Mouse (Mus musculus): ENCODE results near the gene Slc5a4b. TPM values are rescaled to one million over a fixed set of nuclear protein-coding genes. Genes with fewer than 3 reads are reported as not detected.

Slc5a4b gene
- polyA plus RNA-seq (2015; fragmentation: Nextera tagmentation; extraction: Ambion mirVana): not detected in 2 replicates

DNA sequence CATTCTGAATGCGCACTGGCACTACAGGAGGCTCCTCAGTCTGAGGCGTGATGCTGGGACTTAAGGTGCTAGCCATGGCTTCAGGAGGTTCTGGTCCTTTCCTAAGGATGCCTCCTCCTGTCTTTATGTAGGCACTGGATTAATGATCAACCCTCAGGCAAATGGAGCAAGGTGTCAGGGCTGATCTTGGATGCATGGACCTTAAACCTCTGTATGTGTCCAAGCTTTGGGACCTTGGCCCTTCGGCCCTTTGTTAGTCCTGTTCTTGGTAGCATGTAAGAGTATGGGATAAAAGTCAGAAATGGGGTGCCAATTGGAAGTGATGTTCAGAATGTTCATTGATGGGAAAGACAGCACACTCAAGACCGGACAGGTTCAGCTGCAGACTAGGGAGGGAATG lies at the start of gene Slc5a4b:
Gene Slc5a4b (minus strand): TSS at position 101 of the 400 bp plus-strand sequence.
- H3K9me3 ChIP-seq (replicated peaks): no peaks in the 10 kb centered on the region
- H3K9ac ChIP-seq: no peak within 1 kb of the TSS

DNA sequence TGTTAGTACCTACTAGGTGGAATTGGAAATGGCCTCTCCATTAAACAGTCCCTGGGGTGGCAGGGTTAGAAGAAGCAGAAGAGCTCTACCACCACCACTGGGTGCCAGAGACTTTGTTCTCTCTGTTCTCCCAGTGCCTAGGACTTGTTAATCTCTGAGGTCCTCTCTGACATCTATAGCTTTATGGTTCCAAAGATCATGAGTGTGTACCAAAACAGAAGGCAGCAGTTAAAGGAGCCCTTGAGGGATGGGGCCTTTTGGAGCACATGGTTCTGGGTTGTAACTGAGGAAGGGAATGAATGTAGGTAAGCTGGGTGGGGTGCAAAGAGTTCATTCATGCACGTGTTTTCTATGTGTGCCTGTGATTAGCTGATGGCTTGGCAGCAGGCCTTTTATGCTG lies 47.2 kb upstream of the Slc5a4b start:
- no peak overlapping the region for H3K27ac ChIP-seq
- no peaks in the 10 kb centered on the region for H3K9me3 ChIP-seq (replicated peaks)
- WGBS: 59% methylated on average over 1 of the region's 1 CpGs
- ATAC-seq (replicated peaks; ENCODE audit: insufficient number of reproducible peaks, insufficient read depth, low FRiP score, low read depth): no peak
- H3K4me2 ChIP-seq: no peak overlapping the region
- H3K27me3 ChIP-seq: no peaks in the 10 kb centered on the region
- no peaks in the 10 kb centered on the region for H3K4me1 ChIP-seq (replicated peaks)
- H3K9ac ChIP-seq: no peak overlapping the region
- no peak overlapping the region for H3K4me3 ChIP-seq
- H3K36me3 ChIP-seq: no peaks in the 10 kb centered on the region

More for the DNA sequence above, at the start of gene Slc5a4b:
- no peak within 1 kb of the TSS for H3K4me3 ChIP-seq
- H3K4me2 ChIP-seq: no peak within 1 kb of the TSS
- H3K36me3 ChIP-seq: no peaks in the 10 kb centered on the region
- no peaks in the 10 kb centered on the region for H3K27me3 ChIP-seq
- 83% methylated on average over 4 of the region's 4 CpGs for WGBS
- H3K4me1 ChIP-seq (replicated peaks): no peaks in the 10 kb centered on the region
- ATAC-seq (replicated peaks; ENCODE audit: insufficient number of reproducible peaks, insufficient read depth, low FRiP score, low read depth): no peak
- H3K27ac ChIP-seq: no peak within 1 kb of the TSS

DNA sequence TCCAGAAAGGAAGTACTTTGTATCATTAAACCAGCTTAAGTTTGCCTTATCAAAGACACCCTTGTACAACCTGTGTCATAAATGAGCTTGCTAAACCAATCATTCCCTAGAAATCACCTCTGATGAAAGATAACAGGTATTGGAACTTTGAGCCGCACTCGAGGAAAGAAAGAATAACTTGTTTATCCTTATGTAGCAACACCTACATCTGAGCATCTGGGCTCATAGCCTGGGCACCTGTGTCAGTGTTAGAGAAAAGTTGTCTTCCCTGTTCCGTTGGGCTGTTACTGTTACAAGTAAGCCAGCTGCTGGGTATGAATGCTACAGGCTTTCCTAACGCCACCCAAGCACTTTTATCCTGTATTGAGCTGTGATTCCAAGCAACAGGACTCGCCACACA lies 46.8 kb upstream of the Slc5a4b start:
- no peak overlapping the region for H3K4me3 ChIP-seq
- H3K4me2 ChIP-seq: no peak overlapping the region
- no peaks in the 10 kb centered on the region for H3K9me3 ChIP-seq (replicated peaks)
- no peak overlapping the region for H3K27ac ChIP-seq
- ATAC-seq (replicated peaks; ENCODE audit: insufficient number of reproducible peaks, insufficient read depth, low FRiP score, low read depth): no peak
- no peaks in the 10 kb centered on the region for H3K4me1 ChIP-seq (replicated peaks)
- H3K9ac ChIP-seq: no peak overlapping the region
- H3K27me3 ChIP-seq: no peaks in the 10 kb centered on the region
- 73% methylated on average over 5 of the region's 5 CpGs for WGBS
- H3K36me3 ChIP-seq: no peaks in the 10 kb centered on the region

DNA sequence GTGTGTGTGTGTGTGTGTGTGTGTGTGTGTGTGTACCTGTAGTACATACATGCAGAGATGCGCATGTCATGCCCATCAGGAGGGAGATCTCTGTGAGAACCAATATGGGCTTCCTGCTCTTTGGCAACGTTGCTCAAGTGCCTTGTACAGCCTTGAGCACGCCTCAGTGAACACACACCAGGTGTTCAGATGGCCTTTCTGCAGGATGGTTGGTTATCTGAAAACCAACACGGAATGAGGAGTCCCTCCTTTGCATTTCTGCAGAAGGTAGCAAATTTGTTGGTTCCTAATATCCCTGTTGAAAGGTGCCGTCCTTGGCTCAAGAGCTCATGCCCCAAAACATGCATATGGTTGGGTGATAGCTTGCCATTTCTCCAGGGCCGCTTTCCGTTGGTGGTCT lies 45.1 kb upstream of the Slc5a4b start:
- Histone ChIP-seq H3K9me3 (replicated peaks) (no peaks in the 10 kb centered on the region), H3K4me3 (no peak overlapping the region), H3K27me3 (no peaks in the 10 kb centered on the region), H3K27ac (no peak overlapping the region), H3K4me1 (replicated peaks) (no peaks in the 10 kb centered on the region), H3K4me2 (no peak overlapping the region), H3K36me3 (no peaks in the 10 kb centered on the region), H3K9ac (no peak overlapping the region)
- ATAC-seq (replicated peaks; ENCODE audit: insufficient number of reproducible peaks, insufficient read depth, low FRiP score, low read depth): no peak
- WGBS: 80% methylated on average over 7 of the region's 7 CpGs

GRCm38 (mm10) chr10:76147278-76147677 lies 36.5 kb upstream of the Slc5a4b start, which contains the start of gene Slc5a4a:
TSS of gene Slc5a4a (plus strand) at chr10:76147451.
- Histone ChIP-seq H3K4me3 (no peak within 1 kb of the TSS), H3K36me3 (no peaks in the 10 kb centered on the region), H3K27ac (no peak within 1 kb of the TSS), H3K27me3 (no peaks in the 10 kb centered on the region), H3K9ac (no peak within 1 kb of the TSS), H3K4me2 (no peak within 1 kb of the TSS), H3K9me3 (replicated peaks) (no peaks in the 10 kb centered on the region), H3K4me1 (replicated peaks) (no peaks in the 10 kb centered on the region)
- WGBS: 87% methylated on average over 5 of the region's 5 CpGs
- no peak for ATAC-seq (replicated peaks; ENCODE audit: insufficient number of reproducible peaks, insufficient read depth, low FRiP score, low read depth)

DNA sequence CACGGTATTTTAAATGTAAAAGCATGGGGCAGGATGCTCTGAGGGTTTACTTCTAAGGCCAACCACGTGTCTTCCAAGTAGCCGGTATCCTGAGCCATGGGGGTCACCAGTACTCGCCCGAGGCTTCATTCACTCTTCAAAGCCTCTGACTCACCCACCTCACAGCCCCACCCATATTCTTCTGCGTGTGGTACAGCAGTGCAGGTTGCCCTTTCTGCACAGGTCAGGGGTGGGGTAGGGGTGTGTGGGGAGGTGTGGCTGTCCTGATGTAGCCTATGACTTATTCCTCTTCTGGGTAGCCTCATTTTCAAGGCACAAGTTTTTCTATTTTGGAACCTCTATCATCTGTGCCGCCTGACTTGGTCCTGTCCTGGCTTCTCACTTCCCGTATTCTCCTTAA lies 36.1 kb upstream of the Slc5a4b start:
- H3K27me3 ChIP-seq: no peaks in the 10 kb centered on the region
- H3K4me3 ChIP-seq: no peak overlapping the region
- H3K4me2 ChIP-seq: no peak overlapping the region
- H3K27ac ChIP-seq: no peak overlapping the region
- no peaks in the 10 kb centered on the region for H3K4me1 ChIP-seq (replicated peaks)
- H3K9me3 ChIP-seq (replicated peaks): no peaks in the 10 kb centered on the region
- 62% methylated on average over 8 of the region's 8 CpGs for WGBS
- no peak for ATAC-seq (replicated peaks; ENCODE audit: insufficient number of reproducible peaks, insufficient read depth, low FRiP score, low read depth)
- no peak overlapping the region for H3K9ac ChIP-seq
- H3K36me3 ChIP-seq: no peaks in the 10 kb centered on the region

DNA sequence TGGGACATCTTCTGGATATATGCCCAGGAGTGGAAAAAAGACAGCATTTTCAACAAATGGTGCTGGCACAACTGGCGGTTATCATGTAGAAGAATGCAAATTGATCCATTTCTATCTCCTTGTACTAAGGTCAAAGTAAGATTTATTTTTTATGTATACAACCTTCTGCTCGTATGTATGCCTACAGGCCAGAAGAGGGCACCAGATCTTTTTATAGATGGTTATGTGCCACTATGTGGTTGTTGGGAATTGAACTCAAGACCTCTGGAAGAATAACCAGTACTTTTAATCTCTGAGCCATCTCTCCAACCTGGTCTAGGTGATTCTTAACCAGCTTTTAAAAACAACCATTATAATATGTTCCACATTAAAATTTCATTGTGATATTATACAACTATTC lies 25.6 kb upstream of the Slc5a4b start:
- WGBS: 66% methylated on average over 2 of the region's 2 CpGs
- H3K4me3 ChIP-seq: no peak overlapping the region
- ATAC-seq (replicated peaks; ENCODE audit: insufficient number of reproducible peaks, insufficient read depth, low FRiP score, low read depth): no peak
- no peaks in the 10 kb centered on the region for H3K4me1 ChIP-seq (replicated peaks)
- no peaks in the 10 kb centered on the region for H3K36me3 ChIP-seq
- no peak overlapping the region for H3K4me2 ChIP-seq
- H3K9me3 ChIP-seq (replicated peaks): no peaks in the 10 kb centered on the region
- no peak overlapping the region for H3K27ac ChIP-seq
- no peak overlapping the region for H3K9ac ChIP-seq
- H3K27me3 ChIP-seq: no peaks in the 10 kb centered on the region

DNA sequence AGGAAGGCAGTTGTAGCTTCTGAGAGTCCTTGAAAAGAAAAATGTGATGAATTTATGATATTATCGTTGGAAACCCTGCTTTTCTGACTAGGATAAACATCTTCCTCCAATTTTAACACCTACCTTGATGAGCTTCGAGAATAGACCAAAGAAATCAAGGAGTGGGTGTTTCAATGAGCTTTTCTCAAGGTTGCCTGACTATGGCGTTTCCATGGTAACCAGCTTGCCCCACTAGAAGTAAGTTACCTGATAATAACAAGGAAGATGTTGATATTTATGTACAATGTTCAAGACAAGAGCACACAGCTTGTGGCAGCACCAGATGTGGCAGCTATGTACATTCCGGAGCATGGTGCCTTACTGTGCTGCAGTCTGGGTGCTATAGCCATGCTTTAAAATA lies 21.7 kb upstream of the Slc5a4b start:
- Histone ChIP-seq H3K4me3 (no peak overlapping the region), H3K36me3 (no peaks in the 10 kb centered on the region), H3K9ac (no peak overlapping the region), H3K27me3 (no peaks in the 10 kb centered on the region), H3K9me3 (replicated peaks) (no peaks in the 10 kb centered on the region), H3K4me2 (no peak overlapping the region), H3K27ac (no peak overlapping the region), H3K4me1 (replicated peaks) (no peaks in the 10 kb centered on the region)
- ATAC-seq (replicated peaks; ENCODE audit: insufficient number of reproducible peaks, insufficient read depth, low FRiP score, low read depth): no peak
- WGBS: 66% methylated on average over 4 of the region's 4 CpGs

- H3K9ac ChIP-seq: no peak overlapping the region
- no peak overlapping the region for H3K27ac ChIP-seq
- H3K27me3 ChIP-seq: no peaks in the 10 kb centered on the region
- H3K36me3 ChIP-seq: no peaks in the 10 kb centered on the region
- H3K4me2 ChIP-seq: no peak overlapping the region
- 51% methylated on average over 5 of the region's 5 CpGs for WGBS
- ATAC-seq (replicated peaks; ENCODE audit: insufficient number of reproducible peaks, insufficient read depth, low FRiP score, low read depth): no peak
- H3K4me1 ChIP-seq (replicated peaks): peaks cover 3% of the 10 kb centered on the region; the same call in 1 of the 2 replicates
- no peak overlapping the region for H3K4me3 ChIP-seq
- H3K9me3 ChIP-seq (replicated peaks): no peaks in the 10 kb centered on the region
Observed at GRCm38 (mm10) chr10:76121495-76121894, 10.7 kb upstream of the Slc5a4b start.

DNA sequence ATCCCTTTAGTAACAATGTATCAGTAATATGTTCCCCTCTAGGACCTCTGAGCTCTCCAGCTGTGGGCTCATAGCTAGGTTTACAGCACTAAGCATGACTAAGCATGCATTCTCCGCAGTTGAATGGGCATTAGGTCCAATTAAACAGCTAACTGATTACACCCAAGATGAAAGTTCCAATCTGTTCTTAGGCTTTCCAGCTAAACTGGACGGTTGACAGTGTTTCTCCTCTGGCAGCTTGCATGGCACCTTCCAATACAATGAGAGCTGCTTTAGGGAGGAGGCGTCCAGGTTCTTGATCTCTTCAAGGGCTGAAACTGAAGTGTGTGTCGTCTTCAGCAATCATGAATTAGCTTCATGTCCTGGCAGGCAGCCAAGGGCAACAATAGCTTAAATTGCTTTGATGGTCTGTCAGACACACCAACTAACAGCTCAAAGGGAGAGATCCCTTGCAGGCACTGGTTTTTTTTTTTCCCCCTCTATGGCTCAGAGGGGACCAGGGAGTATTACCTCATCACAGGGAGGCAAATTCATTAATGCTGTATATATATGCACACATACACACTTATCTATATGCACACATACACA lies 9.5 kb upstream of the Slc5a4b start:
- H3K9ac ChIP-seq: no peak overlapping the region
- H3K4me2 ChIP-seq: no peak overlapping the region
- no peak for ATAC-seq (replicated peaks; ENCODE audit: insufficient number of reproducible peaks, insufficient read depth, low FRiP score, low read depth)
- no peak overlapping the region for H3K27ac ChIP-seq
- H3K36me3 ChIP-seq: no peaks in the 10 kb centered on the region
- H3K4me3 ChIP-seq: no peak overlapping the region
- no peaks in the 10 kb centered on the region for H3K9me3 ChIP-seq (replicated peaks)
- peaks cover 3% of the 10 kb centered on the region; the same call in 1 of the 2 replicates for H3K4me1 ChIP-seq (replicated peaks)
- WGBS: 25% methylated on average over 4 of the region's 4 CpGs
- no peaks in the 10 kb centered on the region for H3K27me3 ChIP-seq

- Histone ChIP-seq H3K4me3 (no peak overlapping the region), H3K4me2 (no peak overlapping the region)
- WGBS: 7% methylated on average over 1 of the region's 1 CpGs
Observed at GRCm38 (mm10) chr10:76118741-76119140, 8.0 kb upstream of the Slc5a4b start.

GRCm38 (mm10) chr10:76117966-76118365 lies 7.2 kb upstream of the Slc5a4b start:
- Histone ChIP-seq H3K27ac (no peak overlapping the region), H3K4me3 (no peak overlapping the region), H3K4me2 (no peak overlapping the region), H3K36me3 (no peaks in the 10 kb centered on the region), H3K9ac (no peak overlapping the region), H3K4me1 (replicated peaks) (peaks cover 3% of the 10 kb centered on the region; the same call in 1 of the 2 replicates), H3K9me3 (replicated peaks) (no peaks in the 10 kb centered on the region), H3K27me3 (no peaks in the 10 kb centered on the region)
- ATAC-seq (replicated peaks; ENCODE audit: insufficient number of reproducible peaks, insufficient read depth, low FRiP score, low read depth): no peak
- 29% methylated on average over 5 of the region's 5 CpGs for WGBS

More at GRCm38 (mm10) chr10:76118741-76119140, 8.0 kb upstream of the Slc5a4b start:
- Histone ChIP-seq H3K4me1 (replicated peaks) (peaks cover 3% of the 10 kb centered on the region; the same call in 1 of the 2 replicates), H3K36me3 (no peaks in the 10 kb centered on the region), H3K9me3 (replicated peaks) (no peaks in the 10 kb centered on the region), H3K9ac (no peak overlapping the region), H3K27me3 (no peaks in the 10 kb centered on the region), H3K27ac (no peak overlapping the region)
- ATAC-seq (replicated peaks; ENCODE audit: insufficient number of reproducible peaks, insufficient read depth, low FRiP score, low read depth): no peak
